Mouse (Mus musculus) limb, embryonic 14.5 days (tissue): ENCODE results near the gene Jpt1. TPM values are rescaled to one million over a fixed set of nuclear protein-coding genes. Genes with fewer than 3 reads are reported as not detected.
A peak's percentile ranks its signal among the peaks of the same experiment; 100 is the strongest.

ENCODE experiments used
- ATAC-seq: fragments of 200-750 bp; cut with Nextera tagmentation; 2 replicates; pipeline ENCODE4 v1.8.0; 2017; ENCODE audit warnings: low read depth, moderate number of reproducible peaks, moderate TSS enrichment; ENCODE audit not compliant: low FRiP score
- DNase-seq: peaks from one replicate; pipeline ENCODE4 v3.0.0-alpha.2; 2015; ENCODE audit warnings: low spot score
- H3K27ac ChIP-seq: fragments of 300-500 bp; sonication (generic); replicated peaks from 2 replicates; pipeline ENCODE4 v1.5.1; 2014; ENCODE audit warnings: low read depth, mild to moderate bottlenecking, low read length, moderate library complexity, mixed read lengths
- H3K27me3 ChIP-seq: fragments of 300-500 bp; sonication (generic); 2 replicates; pipeline ENCODE4 v1.6.1; 2014; ENCODE audit warnings: low read length, mixed read lengths; ENCODE audit not compliant: control insufficient read depth, insufficient read depth
- H3K36me3 ChIP-seq: fragments of 300-500 bp; sonication (generic); 2 replicates; pipeline ENCODE4 v1.6.1; 2014; ENCODE audit warnings: mild to moderate bottlenecking, low read length, moderate library complexity, mixed read lengths; ENCODE audit not compliant: control insufficient read depth, insufficient read depth
- H3K4me1 ChIP-seq: fragments of 300-500 bp; sonication (generic); 2 replicates; pipeline ENCODE4 v1.6.1; 2014; ENCODE audit warnings: antibody characterized with exemption, low read length, mixed read lengths; ENCODE audit not compliant: control insufficient read depth, insufficient read depth
- H3K4me2 ChIP-seq: fragments of 300-500 bp; sonication (generic); replicated peaks from 2 replicates; pipeline ENCODE4 v1.6.1; 2014; ENCODE audit warnings: low read depth, mild to moderate bottlenecking, low read length, moderate library complexity; ENCODE audit not compliant: severe bottlenecking
- H3K4me3 ChIP-seq: fragments of 300-500 bp; sonication (generic); replicated peaks from 2 replicates; pipeline ENCODE4 v1.5.1; 2014; ENCODE audit warnings: low read length
- H3K9ac ChIP-seq: fragments of 300-500 bp; sonication (generic); 2 replicates; pipeline ENCODE4 v1.6.1; 2014; ENCODE audit warnings: mild to moderate bottlenecking, low read depth, low read length, moderate library complexity; ENCODE audit not compliant: severe bottlenecking
- H3K9me3 ChIP-seq: fragments of 300-500 bp; sonication (generic); 2 replicates; pipeline ENCODE4 v1.6.1; 2016; ENCODE audit warnings: low read length; ENCODE audit not compliant: control insufficient read depth
- POLR2A ChIP-seq: fragments of 200-500 bp; IDR thresholded peaks from 2 replicates; pipeline ENCODE4 v1.8.0; 2012; ENCODE audit warnings: inconsistent platforms, mild to moderate bottlenecking, moderate library complexity, borderline replicate concordance; ENCODE audit not compliant: insufficient read depth, insufficient read length; ENCODE audit errors: extremely low read depth
- WGBS: fragments of 180-500 bp; shearing (Covaris S2); extraction: QIAGEN DNeasy Blood & Tissue Kit; methylation state at CpG from one replicate; pipeline ENCODE4 v1.1.7; 2014; 5-methylcytosine and 5-hydroxymethylcytosine counted together
- polyA plus RNA-seq, 2 experiments: library from polyadenylated mRNA; depleted of rRNA in 1 of 2; stranded (reverse) in 1 of 2; unstranded in 1 of 2; fragments of >200 nt; fragmentation: Nextera tagmentation in 1 of 2; extraction: Ambion mirVana in 1 of 2; gene quantifications; 2 replicates each; pipeline versions ENCODE4 v1.2.1 to v1.2.3; 2012 to 2014

The Jpt1 gene
- polyA plus RNA-seq, 2 experiments: 411 to 541 TPM

GRCm38 (mm10) chr11:115516942-115517341 lies 2.8 kb upstream of the Jpt1 start:
- ATAC-seq (no peak), DNase-seq (no peak)
- 69% methylated on average over 5 of the region's 5 CpGs for WGBS
- TF ChIP-seq POLR2A: no peak
- Histone ChIP-seq H3K27ac (no peak overlapping the region), H3K36me3 (peaks cover 2% of the 10 kb centered on the region; the same call in 1 of the 2 replicates), H3K27me3 (no peaks in the 10 kb centered on the region), H3K9ac (no peak overlapping the region), H3K4me3 (no peak overlapping the region), H3K4me2 (no peak overlapping the region), H3K4me1 (peaks cover 11% of the 10 kb centered on the region), H3K9me3 (no peaks in the 10 kb centered on the region)

- Histone ChIP-seq H3K27me3 (no peaks in the 10 kb centered on the region), H3K9me3 (no peaks in the 10 kb centered on the region), H3K4me1 (peaks cover 31% of the 10 kb centered on the region), H3K36me3 (no peaks in the 10 kb centered on the region; the same call in 1 of the 2 replicates), H3K4me3 (no peak overlapping the region), H3K4me2 (0 out of 2 replicates have a peak overlapping the region, but pooled peaks have one; percentile 0), H3K27ac (no peak overlapping the region), H3K9ac (no peak overlapping the region)
- ATAC-seq (no peak), DNase-seq (no peak)
- WGBS: 74% methylated on average over 6 of the region's 6 CpGs
- no peak for TF ChIP-seq POLR2A
Measured at GRCm38 (mm10) chr11:115515021-115515420, 834 bp upstream of the Jpt1 start.

GRCm38 (mm10) chr11:115513271-115514237 lies 633 bp downstream of the Jpt1 start:
- Histone ChIP-seq H3K27ac (peak overlapping the region; percentile 79), H3K9me3 (no peaks in the 10 kb centered on the region), H3K9ac (peak overlapping the region; percentile 88), H3K27me3 (no peaks in the 10 kb centered on the region), H3K4me2 (peak overlapping the region; percentile 81), H3K4me3 (peak overlapping the region; percentile 91), H3K4me1 (peaks cover 32% of the 10 kb centered on the region), H3K36me3 (no peaks in the 10 kb centered on the region)
- no peak for TF ChIP-seq POLR2A
- DNase-seq (peak; percentile 26), ATAC-seq (peak; percentile 21)
- under 1% methylated on average over 50 of the region's 57 CpGs for WGBS

GRCm38 (mm10) chr11:115512407-115513183 lies 1.6 kb downstream of the Jpt1 start:
- Histone ChIP-seq H3K4me3 (peak overlapping the region; percentile 91), H3K9ac (peak overlapping the region; percentile 88), H3K27me3 (no peaks in the 10 kb centered on the region), H3K36me3 (no peaks in the 10 kb centered on the region), H3K4me2 (peak overlapping the region; percentile 81), H3K9me3 (no peaks in the 10 kb centered on the region), H3K4me1 (peaks cover 32% of the 10 kb centered on the region), H3K27ac (no peak overlapping the region)
- DNase-seq (no peak), ATAC-seq (no peak)
- no peak for TF ChIP-seq POLR2A
- 21% methylated on average over 8 of the region's 8 CpGs for WGBS

GRCm38 (mm10) chr11:115512004-115512403 lies 2.2 kb downstream of the Jpt1 start:
- no peak for TF ChIP-seq POLR2A
- peaks cover 32% of the 10 kb centered on the region for H3K4me1 ChIP-seq
- peak overlapping the region; percentile 88 for H3K9ac ChIP-seq
- ATAC-seq (no peak), DNase-seq (no peak)
- H3K27ac ChIP-seq: no peak overlapping the region
- no peaks in the 10 kb centered on the region for H3K36me3 ChIP-seq
- H3K4me2 ChIP-seq: peak overlapping the region; percentile 81
- H3K27me3 ChIP-seq: no peaks in the 10 kb centered on the region
- no peaks in the 10 kb centered on the region for H3K9me3 ChIP-seq
- 51% methylated on average over 3 of the region's 3 CpGs for WGBS
- H3K4me3 ChIP-seq: peak overlapping the region; percentile 91
